ENCODE assay signal across 22 mouse cellular contexts in genomic region chr4:32989346-32989745, GRCm38 (mm10). TPM values are rescaled to one million over a fixed set of nuclear protein-coding genes. Genes with fewer than 3 reads are reported as not detected.
DNase-seq lines count a peak whose midpoint lies in the region; ATAC-seq and TF ChIP-seq lines count a peak whose summit lies in the region.
"Had no signal": no experiment of that assay in that cellular context is flagged by ENCODE, and none has a peak within 500 bp of the region (broad histone marks: within the 10 kb centered on the region; RNA-seq: fewer than 3 reads in every experiment).

No protein-coding gene starts in this region.

- no peak overlapping the region for H3K4me3 ChIP-seq in cerebellum, adult 2 months (replicated peaks; ENCODE audit: insufficient read depth, low read depth, low read length)
- H3K4me3 ChIP-seq in stomach, postnatal 0 days (ENCODE audit: low read depth, low read length): no peak overlapping the region
- H3K4me3 ChIP-seq: embryonic facial prominence, embryonic 15.5 days; erythroblast, embryonic 14.5 days; forebrain, embryonic 10.5 days; gastrocnemius, adult 2 months; heart, embryonic 12.5 days; hindbrain, embryonic 10.5 days; intestine, embryonic 15.5 days had no signal

- H3K4me2 ChIP-seq in stomach, postnatal 0 days (replicated peaks; ENCODE audit: low read depth): no peak overlapping the region
- H3K4me2 ChIP-seq: embryonic facial prominence, embryonic 15.5 days; heart, embryonic 12.5 days; hindbrain, embryonic 14.5 days; intestine, embryonic 15.5 days had no signal

- no peak for TF ChIP-seq EP300 in stomach, postnatal 0 days (optimal IDR thresholded peaks at IDR 0.05)

- H3K36me3 ChIP-seq in stomach, postnatal 0 days (ENCODE audit: control insufficient read depth, insufficient read depth, low read length): no peaks in the 10 kb centered on the region
- H3K36me3 ChIP-seq: embryonic facial prominence, embryonic 15.5 days; G1E; intestine, embryonic 15.5 days had no signal

- H3K9ac ChIP-seq in stomach, postnatal 0 days (ENCODE audit: low read length): no peak overlapping the region
- H3K9ac ChIP-seq: embryonic facial prominence, embryonic 15.5 days; heart, embryonic 12.5 days; hindbrain, embryonic 14.5 days; intestine, embryonic 15.5 days had no signal

- H3K27me3 ChIP-seq in cerebellum, adult 2 months (ENCODE audit: control insufficient read depth, insufficient read depth, low read length): no peaks in the 10 kb centered on the region
- H3K27me3 ChIP-seq in stomach, postnatal 0 days (ENCODE audit: control insufficient read depth, insufficient read depth, low read length): no peaks in the 10 kb centered on the region
- H3K27me3 ChIP-seq: embryonic facial prominence, embryonic 15.5 days; heart, embryonic 12.5 days; intestine, embryonic 15.5 days had no signal

- no peak for TF ChIP-seq POLR2A in cerebellum, adult 2 months (IDR thresholded peaks at IDR 0.05; ENCODE audit: borderline replicate concordance, insufficient read depth, low read length)

- no peaks in the 10 kb centered on the region for H3K9me3 ChIP-seq in stomach, postnatal 0 days (ENCODE audit: control insufficient read depth, low read length)
- H3K9me3 ChIP-seq: embryonic facial prominence, embryonic 15.5 days; forebrain, embryonic 10.5 days; G1E; heart, embryonic 12.5 days; hindbrain, embryonic 10.5 days; intestine, embryonic 15.5 days had no signal

- WGBS in cerebellum, adult 2 months: 13% methylated on average over 2 of the region's 2 CpGs
- WGBS in stomach, postnatal 0 days: 88% methylated on average over 2 of the region's 2 CpGs

- TF ChIP-seq CTCF in cerebellum, adult 2 months (IDR thresholded peaks at IDR 0.05; ENCODE audit: borderline replicate concordance, insufficient read depth, low read depth, low read length): no peak
- TF ChIP-seq CTCF in stomach, postnatal 0 days (IDR thresholded peaks at IDR 0.05; ENCODE audit: low read depth): no peak

- DNase-seq in cerebellum, postnatal 4 days (ENCODE audit: low spot score in 2 of 2): no peak
- peak; percentile 67 to 73 for DNase-seq in cerebellum, adult 2 months
- peak; percentile 30 to 47 for DNase-seq in cerebellum, postnatal 10 days
- no peak for DNase-seq in stomach, postnatal 0 days (ENCODE audit: low spot score)
- no peak for DNase-seq in thymus, postnatal 0 days (ENCODE audit: low spot score)
- no peak for DNase-seq in lung, postnatal 25 days (ENCODE audit: low spot score)
- DNase-seq: adrenal gland, postnatal 25 days; B cell, adult 2 months; embryo, embryonic 11 days; gastrocnemius, adult 2 months; gastrocnemius, postnatal 25 days had no signal

- peaks cover 32% of the 10 kb centered on the region for H3K4me1 ChIP-seq in cerebellum, adult 2 months (ENCODE audit: control insufficient read depth, insufficient read depth, low read length)
- no peaks in the 10 kb centered on the region for H3K4me1 ChIP-seq in stomach, postnatal 0 days (replicated peaks; ENCODE audit: control insufficient read depth, insufficient read depth)

- ATAC-seq in cerebellum, adult (ENCODE audit: insufficient number of reproducible peaks, low FRiP score, low TSS enrichment): peak; percentile 73
- no peak for ATAC-seq in stomach, postnatal 0 days (ENCODE audit: low FRiP score, low TSS enrichment)
- ATAC-seq: CD4-positive, CD25-positive, alpha-beta regulatory T cell, adult 4 months; forebrain, embryonic 14.5 days; intestine, embryonic 15.5 days had no signal

- peak overlapping the region; percentile 45 for H3K27ac ChIP-seq in cerebellum, adult 2 months (ENCODE audit: insufficient read depth, low read length)
- H3K27ac ChIP-seq in stomach, postnatal 0 days (replicated peaks): no peak overlapping the region
- H3K27ac ChIP-seq: embryonic facial prominence, embryonic 15.5 days; forebrain, embryonic 10.5 days; gastrocnemius, adult 2 months; hindbrain, embryonic 10.5 days; hindbrain, embryonic 14.5 days; intestine, embryonic 15.5 days had no signal

RNA-seq across cellular contexts. Expression of gene Rragd, which starts 6.5 kb away (rescaled TPM):
- polyA plus RNA-seq in cerebellum, adult 2 months (2012; rRNA removed): 45.4 and 51.7 TPM in 2 replicates
- polyA plus RNA-seq in stomach, postnatal 0 days (2015; fragmentation: Nextera tagmentation; extraction: Ambion mirVana): 1.7 and 2.8 TPM in 2 replicates
- polyA plus RNA-seq in thymus, postnatal 0 days (2015; fragmentation: Nextera tagmentation; extraction: Ambion mirVana): 10.1 and 12.5 TPM in 2 replicates

RNA-seq across cellular contexts. Expression of gene Ankrd6, which starts 38.7 kb away (rescaled TPM):
- 7.7 and 9.4 TPM in 2 replicates for polyA plus RNA-seq in cerebellum, adult 2 months (2012; rRNA removed)
- polyA plus RNA-seq in stomach, postnatal 0 days (2015; fragmentation: Nextera tagmentation; extraction: Ambion mirVana): 2.2 and 2.3 TPM in 2 replicates
- polyA plus RNA-seq in thymus, postnatal 0 days (2015; fragmentation: Nextera tagmentation; extraction: Ambion mirVana): 10.1 and 12.8 TPM in 2 replicates

RNA-seq across cellular contexts. Expression of gene Ube2j1, which starts 41.9 kb away (rescaled TPM):
- 78.9 and 80.8 TPM in 2 replicates for polyA plus RNA-seq in cerebellum, adult 2 months (2012; rRNA removed)
- 35.1 TPM in 2 replicates for polyA plus RNA-seq in stomach, postnatal 0 days (2015; fragmentation: Nextera tagmentation; extraction: Ambion mirVana)
- 38.1 and 43.0 TPM in 2 replicates for polyA plus RNA-seq in thymus, postnatal 0 days (2015; fragmentation: Nextera tagmentation; extraction: Ambion mirVana)

Comparison
In these comparisons a context has a peak if more than half of its experiments do, and no peak if none do; other contexts are left out.
1. DNase-seq: peak in cerebellum, adult 2 months (2 of 2) and cerebellum, postnatal 10 days (2 of 2); none in cerebellum, postnatal 4 days (0 of 2), stomach, postnatal 0 days (single experiment), thymus, postnatal 0 days (single experiment) and lung, postnatal 25 days (single experiment).